Comparison of ENCODE assay signal across 8 mouse cellular contexts in the genomic region with DNA sequence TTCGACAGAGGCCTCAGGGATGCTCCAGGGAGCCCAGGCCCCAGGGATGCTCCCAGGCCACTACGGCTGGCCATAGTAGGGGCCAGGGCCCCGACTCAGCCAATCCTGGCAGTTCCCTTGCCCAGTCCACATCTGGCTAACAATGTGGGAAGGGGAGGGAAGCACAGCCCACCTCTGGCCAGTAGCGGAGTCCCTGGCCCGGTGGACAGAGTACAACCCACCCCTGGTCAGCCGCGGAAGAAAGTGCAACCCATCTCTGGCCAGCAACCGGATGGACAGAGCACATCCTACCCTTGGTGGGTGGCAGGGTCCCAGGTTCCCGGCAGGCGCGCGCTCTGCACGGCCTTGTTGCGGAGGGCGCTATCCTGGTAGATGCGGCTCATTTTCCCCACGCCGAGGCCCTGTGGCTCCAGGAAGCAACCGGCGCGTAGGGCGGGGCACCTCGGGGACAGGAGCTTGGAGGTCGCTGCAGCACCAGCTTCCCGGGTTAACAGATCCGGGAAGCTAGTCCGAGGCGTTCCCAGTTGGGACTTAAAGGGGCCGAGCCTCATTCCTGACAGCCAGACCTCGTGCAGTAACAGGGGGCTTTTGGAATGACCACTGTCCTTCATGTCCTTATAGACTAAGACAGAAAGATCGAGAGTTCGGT. TPM values are rescaled to one million over a fixed set of nuclear protein-coding genes. Genes with fewer than 3 reads are reported as not detected.
DNase-seq lines count a peak whose midpoint lies in the region; ATAC-seq lines count a peak whose summit lies in the region.

Gene Arpin (minus strand): TSS at position 498 of the 649 bp plus-strand sequence.

- H3K27ac ChIP-seq in hindbrain, embryonic 10.5 days = peak within 1 kb of the TSS; percentile 90
- H3K27ac ChIP-seq in lung, embryonic 15.5 days = peak within 1 kb of the TSS; percentile 76

- H3K9me3 ChIP-seq in hindbrain, embryonic 10.5 days = no peaks in the 10 kb centered on the region
- H3K9me3 ChIP-seq in lung, embryonic 15.5 days = no peaks in the 10 kb centered on the region

- under 1% methylated on average over 32 of the region's 32 CpGs for WGBS in hindbrain, embryonic 10.5 days
- 1% methylated on average over 32 of the region's 32 CpGs for WGBS in lung, embryonic 15.5 days

- ATAC-seq in lung, embryonic 15.5 days (ENCODE audit: borderline replicate concordance, extremely low read depth, low FRiP score, low TSS enrichment) = peak; percentile 87

- peak; percentile 91 for DNase-seq in ZHBTc4 (ENCODE audit: low read depth, low spot score)
- DNase-seq in cerebellum, adult 9-11 months = peak; percentile 80
- DNase-seq in frontal cortex, postnatal 25 days (ENCODE audit: low spot score in 2 of 2) = peak; percentile 15 to 25
- DNase-seq in hindbrain, embryonic 10.5 days (ENCODE audit: low spot score) = peak; percentile 77
- DNase-seq in layer of hippocampus, adult 9-10 months (ENCODE audit: low spot score) = peak; percentile 16
- peak; percentile 75 for DNase-seq in ovary, postnatal 36 days (ENCODE audit: low spot score)
- DNase-seq in B cell, adult 2 months = no peak

- peak within 1 kb of the TSS; percentile 65 for H3K4me3 ChIP-seq in hindbrain, embryonic 10.5 days
- peak within 1 kb of the TSS; percentile 63 for H3K4me3 ChIP-seq in lung, embryonic 15.5 days

- H3K36me3 ChIP-seq in hindbrain, embryonic 10.5 days = peaks cover 4% of the 10 kb centered on the region; the same call in 1 of the 2 replicates
- H3K36me3 ChIP-seq in lung, embryonic 15.5 days = no peaks in the 10 kb centered on the region

- peaks cover 36% of the 10 kb centered on the region for H3K4me1 ChIP-seq in hindbrain, embryonic 10.5 days (replicated peaks)
- H3K4me1 ChIP-seq in lung, embryonic 15.5 days = peaks cover 13% of the 10 kb centered on the region

- H3K27me3 ChIP-seq in hindbrain, embryonic 10.5 days (ENCODE audit: insufficient read depth, poor library complexity, severe bottlenecking) = no peaks in the 10 kb centered on the region; the same call in 1 of the 2 replicates
- H3K27me3 ChIP-seq in lung, embryonic 15.5 days = no peaks in the 10 kb centered on the region

- H3K4me2 ChIP-seq in lung, embryonic 15.5 days = peak within 1 kb of the TSS; percentile 70

- H3K9ac ChIP-seq in lung, embryonic 15.5 days = peak within 1 kb of the TSS; percentile 51

RNA-seq across cellular contexts. Expression of gene Arpin, which starts in this region (rescaled TPM):
- polyA plus RNA-seq in hindbrain, embryonic 10.5 days (2016; fragmentation: Nextera tagmentation; extraction: Ambion mirVana) = 23.3 and 24.7 TPM in 2 replicates
- polyA plus RNA-seq in lung, embryonic 15.5 days (2015; fragmentation: Nextera tagmentation; extraction: Ambion mirVana) = 30.1 and 30.5 TPM in 2 replicates

Comparison
In these comparisons a context has a peak if more than half of its experiments do, and no peak if none do; other contexts are left out.
1. DNase-seq: peak in ZHBTc4 (single experiment), cerebellum, adult 9-11 months (single experiment), frontal cortex, postnatal 25 days (2 of 2), hindbrain, embryonic 10.5 days (single experiment), layer of hippocampus, adult 9-10 months (single experiment) and ovary, postnatal 36 days (single experiment); none in B cell, adult 2 months (0 of 2).